Mouse (Mus musculus): ENCODE data around the gene Sbsn. TPM values are rescaled to one million over a fixed set of nuclear protein-coding genes. Genes with fewer than 3 reads are reported as not detected.
A peak's percentile ranks its signal among the peaks of the same experiment; 100 is the strongest.

The Sbsn gene
- polyA plus RNA-seq (2012; rRNA removed) = 0.47 and 0.97 TPM in 2 replicates

DNA sequence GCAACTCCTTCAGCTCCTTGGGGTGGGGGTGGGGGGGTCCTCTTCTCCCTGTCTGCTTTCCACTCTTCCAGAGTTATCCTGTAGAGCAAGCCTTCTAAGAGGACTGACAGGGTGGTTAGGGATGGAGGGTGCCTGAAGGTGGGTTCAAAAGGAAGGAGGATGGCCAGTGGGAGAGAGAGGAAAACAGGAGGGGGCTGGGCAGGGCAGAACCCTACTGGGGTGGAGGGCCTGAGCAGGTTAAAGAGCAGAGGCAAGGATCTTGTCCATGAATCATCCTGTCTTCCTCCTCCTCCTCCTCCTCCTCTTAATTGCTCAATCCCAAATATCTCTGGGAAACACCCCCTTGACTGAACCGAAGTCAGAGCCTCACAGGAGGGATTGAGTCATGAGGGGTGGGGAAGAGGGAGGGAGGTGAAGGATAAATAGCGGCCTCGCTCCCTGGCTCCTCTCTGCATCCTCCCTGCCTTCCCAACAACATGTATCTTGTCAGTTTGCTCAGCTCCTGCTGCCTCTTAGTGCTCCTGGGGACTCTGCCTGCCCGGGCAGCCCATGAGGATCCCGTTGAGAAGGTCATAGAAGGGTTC lies at the start of gene Sbsn:
Sbsn (plus strand) TSS at position 386 of the 584 bp plus-strand sequence.
- Histone ChIP-seq H3K36me3 (ENCODE audit: control insufficient read depth, insufficient read depth, low read length) (0 out of 2 replicates have a peak, but pooled peaks cover 1% of the 10 kb centered on the region), H3K4me1 (ENCODE audit: control insufficient read depth, insufficient read depth, insufficient read length) (no peaks in the 10 kb centered on the region), H3K27me3 (ENCODE audit: control insufficient read depth, insufficient read depth, low read length) (no peaks in the 10 kb centered on the region), H3K4me3 (ENCODE audit: extremely low read depth, insufficient read depth, insufficient read length) (no peak within 1 kb of the TSS), H3K27ac (ENCODE audit: insufficient read depth, low read length) (no peak within 1 kb of the TSS)
- DNase-seq (ENCODE audit: low read depth in 1 of 2, low spot score in 2 of 2) = no peak
- WGBS = 77% methylated on average over 5 of the region's 5 CpGs
- TF ChIP-seq POLR2A (IDR thresholded peaks at IDR 0.05; ENCODE audit: low read depth, low read length) (no peak), CTCF (IDR thresholded peaks at IDR 0.05; ENCODE audit: extremely low read depth, insufficient read depth, insufficient read length, insufficient replicate concordance) (no peak)

DNA sequence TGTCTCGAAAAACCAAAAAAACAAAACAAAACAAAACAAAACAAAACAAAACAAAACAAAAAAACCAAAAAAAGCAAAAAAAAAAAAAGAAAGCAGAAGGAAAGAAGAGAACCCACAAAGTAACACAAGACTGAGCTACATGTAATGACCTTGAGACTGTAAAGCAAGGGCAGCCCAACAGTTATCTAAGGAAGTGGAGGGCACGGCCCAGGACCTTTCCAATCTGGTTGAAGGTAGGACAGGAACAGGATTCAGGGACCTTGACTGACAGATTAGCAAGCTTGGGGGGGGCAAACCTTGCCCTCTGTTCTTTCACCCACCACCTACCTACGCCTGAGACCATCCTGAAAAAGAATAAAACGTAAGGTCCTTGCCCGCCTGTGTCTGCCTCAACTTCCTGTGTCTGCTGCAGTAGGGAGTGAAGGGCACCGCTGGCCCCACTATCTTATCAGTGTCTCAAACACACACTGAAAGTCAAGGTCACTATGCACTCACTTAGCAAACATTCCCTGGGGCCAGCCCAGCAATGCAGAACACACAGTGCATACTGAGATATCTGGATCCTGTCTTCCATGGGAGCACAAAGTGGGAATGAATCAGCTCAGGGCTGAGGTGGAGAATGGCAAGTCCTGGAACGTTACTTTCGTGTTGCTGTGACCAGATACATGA lies 44.9 kb upstream of the Sbsn start:
- WGBS = 70% methylated on average over 8 of the region's 8 CpGs
- no peak for DNase-seq (ENCODE audit: low read depth in 1 of 2, low spot score in 2 of 2)
- Histone ChIP-seq H3K36me3 (ENCODE audit: control insufficient read depth, insufficient read depth, low read length) (no peaks in the 10 kb centered on the region), H3K27me3 (ENCODE audit: control insufficient read depth, insufficient read depth, low read length) (no peaks in the 10 kb centered on the region), H3K27ac (ENCODE audit: insufficient read depth, low read length) (no peak overlapping the region), H3K4me1 (ENCODE audit: control insufficient read depth, insufficient read depth, insufficient read length) (no peaks in the 10 kb centered on the region), H3K4me3 (ENCODE audit: extremely low read depth, insufficient read depth, insufficient read length) (no peak overlapping the region)
- TF ChIP-seq CTCF (IDR thresholded peaks at IDR 0.05; ENCODE audit: extremely low read depth, insufficient read depth, insufficient read length, insufficient replicate concordance) (no peak), POLR2A (IDR thresholded peaks at IDR 0.05; ENCODE audit: low read depth, low read length) (no peak)

DNA sequence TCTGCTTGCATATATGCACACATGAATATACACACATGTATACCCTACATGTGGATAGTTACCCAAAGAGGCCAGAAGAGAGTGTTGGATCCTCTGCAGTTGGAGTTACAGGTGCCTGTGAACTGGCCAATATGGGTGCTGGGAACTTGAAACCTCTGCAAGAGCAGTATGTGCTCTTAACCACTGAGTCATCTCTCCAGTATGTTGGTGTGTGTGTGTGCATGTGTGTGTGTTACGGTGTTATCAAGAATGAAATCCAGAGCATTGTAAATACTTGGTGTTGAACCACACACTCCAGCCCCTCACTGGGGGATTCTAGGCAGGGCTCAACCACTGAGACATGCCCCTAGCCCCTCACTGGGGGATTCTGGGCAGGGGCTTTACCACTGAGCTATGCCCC lies 43.8 kb upstream of the Sbsn start:
- TF ChIP-seq POLR2A (IDR thresholded peaks at IDR 0.05; ENCODE audit: low read depth, low read length) (no peak), CTCF (IDR thresholded peaks at IDR 0.05; ENCODE audit: extremely low read depth, insufficient read depth, insufficient read length, insufficient replicate concordance) (no peak)
- WGBS = 90% methylated on average over 1 of the region's 1 CpGs
- no peak for DNase-seq (ENCODE audit: low read depth in 1 of 2, low spot score in 2 of 2)

DNA sequence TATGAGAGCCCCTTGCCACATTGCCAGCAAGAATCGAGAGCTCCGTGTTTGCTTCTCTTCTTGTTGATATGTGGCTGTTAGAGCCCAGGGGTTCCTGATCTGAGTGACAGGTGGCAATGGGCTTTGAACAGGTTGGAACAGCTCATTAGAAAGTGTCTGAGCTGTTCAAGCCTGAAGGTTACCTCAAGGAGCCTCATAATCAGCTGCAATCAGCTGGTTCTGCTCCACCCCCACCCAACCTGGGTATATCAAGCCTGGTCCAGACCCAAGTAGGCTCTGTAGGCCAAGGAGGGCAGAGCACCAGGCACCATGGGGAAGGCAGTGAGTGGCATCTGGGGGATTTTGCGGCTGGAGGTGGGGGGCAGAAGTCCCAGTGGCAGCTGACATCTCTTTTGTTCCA lies 39.3 kb upstream of the Sbsn start, which contains the start of gene Atp4a:
Atp4a (plus strand) TSS at position 268 of the 400 bp plus-strand sequence.
- TF ChIP-seq POLR2A (IDR thresholded peaks at IDR 0.05; ENCODE audit: low read depth, low read length) (no peak), CTCF (IDR thresholded peaks at IDR 0.05; ENCODE audit: extremely low read depth, insufficient read depth, insufficient read length, insufficient replicate concordance) (no peak)
- H3K4me3 ChIP-seq (ENCODE audit: extremely low read depth, insufficient read depth, insufficient read length) = no peak within 1 kb of the TSS
- H3K36me3 ChIP-seq (ENCODE audit: control insufficient read depth, insufficient read depth, low read length) = no peaks in the 10 kb centered on the region
- H3K4me1 ChIP-seq (ENCODE audit: control insufficient read depth, insufficient read depth, insufficient read length) = peaks cover 3% of the 10 kb centered on the region; the same call in 1 of the 2 replicates
- H3K27ac ChIP-seq (ENCODE audit: insufficient read depth, low read length) = no peak within 1 kb of the TSS
- no peak for DNase-seq (ENCODE audit: low read depth in 1 of 2, low spot score in 2 of 2)
- H3K27me3 ChIP-seq (ENCODE audit: control insufficient read depth, insufficient read depth, low read length) = peaks cover 2% of the 10 kb centered on the region; the same call in 1 of the 2 replicates
- WGBS = 82% methylated on average over 3 of the region's 3 CpGs

More for the DNA sequence above, 43.8 kb upstream of the Sbsn start:
- Histone ChIP-seq H3K27ac (ENCODE audit: insufficient read depth, low read length) (no peak overlapping the region), H3K36me3 (ENCODE audit: control insufficient read depth, insufficient read depth, low read length) (no peaks in the 10 kb centered on the region), H3K27me3 (ENCODE audit: control insufficient read depth, insufficient read depth, low read length) (no peaks in the 10 kb centered on the region), H3K4me3 (ENCODE audit: extremely low read depth, insufficient read depth, insufficient read length) (no peak overlapping the region), H3K4me1 (ENCODE audit: control insufficient read depth, insufficient read depth, insufficient read length) (no peaks in the 10 kb centered on the region)

DNA sequence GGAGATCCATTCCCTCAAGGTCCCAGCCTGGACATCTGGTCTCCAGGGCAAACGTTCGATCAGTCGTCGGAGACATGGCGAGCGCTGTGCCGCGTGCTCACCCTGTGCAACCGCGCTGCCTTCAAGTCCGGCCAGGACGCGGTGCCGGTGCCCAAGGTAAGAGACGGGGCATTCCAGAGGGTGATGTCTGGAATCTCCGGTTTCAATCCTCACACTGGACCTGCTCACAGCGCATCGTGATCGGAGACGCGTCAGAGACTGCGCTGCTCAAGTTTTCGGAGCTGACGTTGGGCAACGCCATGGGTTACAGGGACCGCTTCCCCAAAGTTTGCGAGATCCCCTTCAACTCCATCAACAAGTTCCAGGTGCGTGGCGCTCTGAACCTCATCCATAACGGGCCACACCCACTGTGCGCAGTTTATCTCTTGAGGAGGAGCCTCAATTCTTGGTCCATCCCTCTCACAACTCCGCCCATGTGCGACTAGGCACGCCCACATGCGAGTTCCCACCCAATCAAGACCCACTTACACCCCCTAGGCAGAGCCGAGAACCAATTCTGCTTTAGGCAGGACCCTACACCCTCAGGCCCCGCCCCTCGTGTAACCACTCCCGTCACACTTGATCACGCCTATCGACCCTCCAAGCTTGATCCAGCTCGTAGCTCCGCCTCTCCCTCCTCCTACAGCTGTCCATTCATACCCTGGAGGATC lies 34.1 kb upstream of the Sbsn start:
- TF ChIP-seq CTCF (IDR thresholded peaks at IDR 0.05; ENCODE audit: extremely low read depth, insufficient read depth, insufficient read length, insufficient replicate concordance) (no peak), POLR2A (IDR thresholded peaks at IDR 0.05; ENCODE audit: low read depth, low read length) (no peak)
- peak; percentile 46 to 73 for DNase-seq (ENCODE audit: low read depth in 1 of 2, low spot score in 2 of 2)
- H3K4me1 ChIP-seq (ENCODE audit: control insufficient read depth, insufficient read depth, insufficient read length) = peaks cover 9% of the 10 kb centered on the region
- H3K27me3 ChIP-seq (ENCODE audit: control insufficient read depth, insufficient read depth, low read length) = peaks cover 2% of the 10 kb centered on the region; the same call in 1 of the 2 replicates
- peak overlapping the region; percentile 46; the same call in 1 of the 2 replicates for H3K4me3 ChIP-seq (ENCODE audit: extremely low read depth, insufficient read depth, insufficient read length)
- H3K27ac ChIP-seq (ENCODE audit: insufficient read depth, low read length) = no peak overlapping the region
- no peaks in the 10 kb centered on the region for H3K36me3 ChIP-seq (ENCODE audit: control insufficient read depth, insufficient read depth, low read length)
- WGBS = 5% methylated on average over 43 of the region's 43 CpGs

DNA sequence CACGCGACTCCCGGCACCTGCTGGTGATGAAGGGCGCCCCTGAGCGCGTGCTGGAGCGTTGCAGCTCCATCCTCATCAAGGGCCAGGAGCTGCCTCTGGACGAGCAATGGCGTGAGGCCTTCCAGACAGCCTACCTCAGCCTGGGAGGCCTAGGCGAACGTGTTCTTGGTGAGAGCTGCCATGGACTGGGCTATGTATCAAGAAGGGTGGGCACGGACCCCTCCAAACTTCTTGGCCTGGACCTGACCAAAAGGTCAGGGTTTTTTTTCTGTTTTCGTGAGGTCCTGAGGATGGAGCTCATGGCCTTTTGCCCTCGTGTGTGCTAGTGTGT lies 33.6 kb upstream of the Sbsn start:
- Histone ChIP-seq H3K36me3 (ENCODE audit: control insufficient read depth, insufficient read depth, low read length) (no peaks in the 10 kb centered on the region), H3K4me3 (ENCODE audit: extremely low read depth, insufficient read depth, insufficient read length) (peak overlapping the region; percentile 46; the same call in 1 of the 2 replicates), H3K27me3 (ENCODE audit: control insufficient read depth, insufficient read depth, low read length) (peaks cover 2% of the 10 kb centered on the region; the same call in 1 of the 2 replicates), H3K27ac (ENCODE audit: insufficient read depth, low read length) (no peak overlapping the region), H3K4me1 (ENCODE audit: control insufficient read depth, insufficient read depth, insufficient read length) (peaks cover 12% of the 10 kb centered on the region)
- no peak for DNase-seq (ENCODE audit: low read depth in 1 of 2, low spot score in 2 of 2)
- no peak for TF ChIP-seq CTCF (IDR thresholded peaks at IDR 0.05; ENCODE audit: extremely low read depth, insufficient read depth, insufficient read length, insufficient replicate concordance)
- TF ChIP-seq POLR2A (IDR thresholded peaks at IDR 0.05; ENCODE audit: low read depth, low read length) = no peak
- WGBS = 29% methylated on average over 14 of the region's 14 CpGs

Data from spleen, adult 2 months (tissue).